Mouse (Mus musculus): Measurements from ENCODE around the gene Rnf103. TPM values are rescaled to one million over a fixed set of nuclear protein-coding genes. Genes with fewer than 3 reads are reported as not detected.

The Rnf103 gene
- polyA plus RNA-seq, 1 experiment = 9.5 TPM

DNA sequence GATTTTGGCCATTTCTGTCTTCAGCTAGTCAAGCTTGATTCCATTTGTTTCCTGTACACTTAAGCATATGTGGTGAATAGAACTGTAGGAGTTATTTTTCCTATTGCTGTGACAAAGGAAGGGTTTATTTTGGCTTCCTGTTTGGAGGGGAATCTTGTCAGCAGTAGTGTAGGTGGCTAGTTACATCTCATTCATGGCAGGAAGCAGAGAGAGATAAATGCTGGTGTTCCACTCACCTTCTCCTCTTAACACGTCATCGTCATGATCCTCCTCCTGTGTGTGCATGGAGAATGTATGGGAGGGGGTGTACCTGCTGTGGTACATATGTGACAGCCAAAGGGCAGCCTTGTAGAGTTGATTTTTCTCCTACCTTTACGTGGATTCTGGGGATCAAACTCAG is 6.9 kb downstream of the Rnf103 start:
- no peaks in the 10 kb centered on the region for H3K36me3 ChIP-seq (ENCODE audit: control insufficient read depth, insufficient read depth, low read length, poor library complexity, severe bottlenecking)
- H3K4me1 ChIP-seq (ENCODE audit: control insufficient read depth, insufficient read depth, low read length) = no peaks in the 10 kb centered on the region
- H3K4me3 ChIP-seq (ENCODE audit: low read depth, low read length) = no peak overlapping the region
- no peaks in the 10 kb centered on the region for H3K27me3 ChIP-seq (ENCODE audit: control insufficient read depth, insufficient read depth, low read length, poor library complexity, severe bottlenecking)
- no peak overlapping the region for H3K9ac ChIP-seq (ENCODE audit: low read depth, poor library complexity, severe bottlenecking)
- no peak overlapping the region for H3K27ac ChIP-seq (ENCODE audit: insufficient read depth, low read length)
- no peak for TF ChIP-seq POLR2A (IDR thresholded peaks at IDR 0.05; ENCODE audit: insufficient read depth, low read length)
- no peak for TF ChIP-seq EP300 (IDR thresholded peaks at IDR 0.05; ENCODE audit: insufficient read depth, low read depth, low read length)
- no peaks in the 10 kb centered on the region for H3K9me3 ChIP-seq (replicated peaks; ENCODE audit: control insufficient read depth, insufficient read depth, low read length, poor library complexity, severe bottlenecking)

DNA sequence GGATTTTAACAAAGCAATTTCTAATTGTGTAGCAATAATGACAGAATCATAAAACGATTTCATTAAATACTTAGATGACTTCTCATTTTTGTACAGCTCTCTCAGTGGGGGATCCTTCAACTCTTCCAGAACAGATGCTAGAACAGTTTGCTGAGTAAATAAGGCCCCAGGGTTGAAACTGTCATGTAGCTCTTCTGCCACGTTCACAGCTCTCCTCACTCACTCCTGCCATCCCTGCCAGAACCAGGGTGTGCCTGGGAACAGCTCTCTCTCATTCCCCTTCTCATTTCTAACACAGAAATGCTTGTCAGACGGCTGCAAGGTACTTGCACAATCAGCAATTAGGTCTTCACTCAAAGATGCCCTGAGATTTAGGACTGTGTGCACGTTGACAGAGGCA is 9.3 kb downstream of the Rnf103 start:
- Histone ChIP-seq H3K4me3 (ENCODE audit: low read depth, low read length) (no peak overlapping the region), H3K27me3 (ENCODE audit: control insufficient read depth, insufficient read depth, low read length, poor library complexity, severe bottlenecking) (no peaks in the 10 kb centered on the region), H3K36me3 (ENCODE audit: control insufficient read depth, insufficient read depth, low read length, poor library complexity, severe bottlenecking) (no peaks in the 10 kb centered on the region), H3K9me3 (replicated peaks; ENCODE audit: control insufficient read depth, insufficient read depth, low read length, poor library complexity, severe bottlenecking) (no peaks in the 10 kb centered on the region), H3K4me1 (ENCODE audit: control insufficient read depth, insufficient read depth, low read length) (no peaks in the 10 kb centered on the region), H3K27ac (ENCODE audit: insufficient read depth, low read length) (no peak overlapping the region), H3K9ac (ENCODE audit: low read depth, poor library complexity, severe bottlenecking) (no peak overlapping the region)
- TF ChIP-seq EP300 (IDR thresholded peaks at IDR 0.05; ENCODE audit: insufficient read depth, low read depth, low read length) = no peak
- TF ChIP-seq POLR2A (IDR thresholded peaks at IDR 0.05; ENCODE audit: insufficient read depth, low read length) = no peak
- TF ChIP-seq CTCF (IDR thresholded peaks at IDR 0.05; ENCODE audit: low read depth, low read length) = no peak

DNA sequence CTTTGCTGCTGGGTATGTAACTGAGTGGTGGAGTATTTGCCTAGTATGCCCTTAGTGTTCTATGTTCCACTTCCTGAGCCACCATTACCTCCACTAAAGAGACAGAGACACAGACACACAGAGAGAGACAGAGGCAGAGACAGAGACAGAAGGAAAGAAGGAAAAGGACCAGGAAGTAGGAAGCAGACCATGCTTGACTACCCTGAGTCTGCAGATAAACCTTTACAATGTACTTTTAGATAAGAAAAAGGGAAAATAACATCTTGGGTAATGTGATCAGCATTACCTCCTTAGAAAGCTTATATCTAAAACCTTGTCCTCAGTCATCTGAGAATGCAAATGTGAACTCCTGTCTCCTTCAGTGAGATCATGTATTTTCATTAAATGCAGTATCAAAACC is 10.0 kb downstream of the Rnf103 start:
- H3K27ac ChIP-seq (ENCODE audit: insufficient read depth, low read length) = no peak overlapping the region
- H3K9me3 ChIP-seq (replicated peaks; ENCODE audit: control insufficient read depth, insufficient read depth, low read length, poor library complexity, severe bottlenecking) = no peaks in the 10 kb centered on the region
- no peaks in the 10 kb centered on the region for H3K4me1 ChIP-seq (ENCODE audit: control insufficient read depth, insufficient read depth, low read length)
- no peaks in the 10 kb centered on the region for H3K36me3 ChIP-seq (ENCODE audit: control insufficient read depth, insufficient read depth, low read length, poor library complexity, severe bottlenecking)
- no peak overlapping the region for H3K9ac ChIP-seq (ENCODE audit: low read depth, poor library complexity, severe bottlenecking)
- TF ChIP-seq CTCF (IDR thresholded peaks at IDR 0.05; ENCODE audit: low read depth, low read length) (no peak), EP300 (IDR thresholded peaks at IDR 0.05; ENCODE audit: insufficient read depth, low read depth, low read length) (no peak), POLR2A (IDR thresholded peaks at IDR 0.05; ENCODE audit: insufficient read depth, low read length) (no peak)
- H3K27me3 ChIP-seq (ENCODE audit: control insufficient read depth, insufficient read depth, low read length, poor library complexity, severe bottlenecking) = no peaks in the 10 kb centered on the region
- no peak overlapping the region for H3K4me3 ChIP-seq (ENCODE audit: low read depth, low read length)

GRCm38 (mm10) chr6:71504091-71504490 is 10.4 kb downstream of the Rnf103 start:
- Histone ChIP-seq H3K9me3 (replicated peaks; ENCODE audit: control insufficient read depth, insufficient read depth, low read length, poor library complexity, severe bottlenecking) (no peaks in the 10 kb centered on the region), H3K27ac (ENCODE audit: insufficient read depth, low read length) (no peak overlapping the region), H3K4me3 (ENCODE audit: low read depth, low read length) (no peak overlapping the region), H3K27me3 (ENCODE audit: control insufficient read depth, insufficient read depth, low read length, poor library complexity, severe bottlenecking) (no peaks in the 10 kb centered on the region), H3K9ac (ENCODE audit: low read depth, poor library complexity, severe bottlenecking) (no peak overlapping the region), H3K4me1 (ENCODE audit: control insufficient read depth, insufficient read depth, low read length) (no peaks in the 10 kb centered on the region), H3K36me3 (ENCODE audit: control insufficient read depth, insufficient read depth, low read length, poor library complexity, severe bottlenecking) (no peaks in the 10 kb centered on the region)
- TF ChIP-seq EP300 (IDR thresholded peaks at IDR 0.05; ENCODE audit: insufficient read depth, low read depth, low read length) = no peak

GRCm38 (mm10) chr6:71505671-71506070 is 12.0 kb downstream of the Rnf103 start:
- TF ChIP-seq POLR2A (IDR thresholded peaks at IDR 0.05; ENCODE audit: insufficient read depth, low read length) (no peak), EP300 (IDR thresholded peaks at IDR 0.05; ENCODE audit: insufficient read depth, low read depth, low read length) (no peak), CTCF (IDR thresholded peaks at IDR 0.05; ENCODE audit: low read depth, low read length) (no peak)
- Histone ChIP-seq H3K9me3 (replicated peaks; ENCODE audit: control insufficient read depth, insufficient read depth, low read length, poor library complexity, severe bottlenecking) (no peaks in the 10 kb centered on the region), H3K9ac (ENCODE audit: low read depth, poor library complexity, severe bottlenecking) (no peak overlapping the region), H3K4me1 (ENCODE audit: control insufficient read depth, insufficient read depth, low read length) (no peaks in the 10 kb centered on the region), H3K4me3 (ENCODE audit: low read depth, low read length) (no peak overlapping the region), H3K36me3 (ENCODE audit: control insufficient read depth, insufficient read depth, low read length, poor library complexity, severe bottlenecking) (no peaks in the 10 kb centered on the region), H3K27ac (ENCODE audit: insufficient read depth, low read length) (no peak overlapping the region), H3K27me3 (ENCODE audit: control insufficient read depth, insufficient read depth, low read length, poor library complexity, severe bottlenecking) (no peaks in the 10 kb centered on the region)

DNA sequence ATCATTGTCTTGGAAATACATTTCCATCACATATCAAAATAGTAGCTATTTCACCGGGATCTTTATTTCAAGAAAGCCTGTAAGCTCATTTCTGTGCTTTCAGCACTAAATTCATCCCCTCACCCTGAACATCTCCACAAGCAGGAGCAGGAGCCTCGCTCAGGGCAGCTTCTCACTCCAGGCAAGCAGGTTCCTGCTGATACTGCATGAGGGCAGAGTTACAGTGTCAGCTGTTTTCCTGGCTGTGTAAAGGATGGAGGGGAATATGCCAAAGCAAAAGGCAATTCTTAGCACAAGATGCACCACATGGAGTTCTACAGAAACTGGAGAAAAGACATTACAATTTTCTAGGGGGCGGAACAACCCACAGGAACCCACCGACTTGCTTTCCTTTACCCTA is 25.8 kb downstream of the Rnf103 start:
- Histone ChIP-seq H3K27me3 (ENCODE audit: control insufficient read depth, insufficient read depth, low read length, poor library complexity, severe bottlenecking) (no peaks in the 10 kb centered on the region), H3K4me1 (ENCODE audit: control insufficient read depth, insufficient read depth, low read length) (no peaks in the 10 kb centered on the region), H3K4me3 (ENCODE audit: low read depth, low read length) (no peak overlapping the region), H3K27ac (ENCODE audit: insufficient read depth, low read length) (no peak overlapping the region), H3K9me3 (replicated peaks; ENCODE audit: control insufficient read depth, insufficient read depth, low read length, poor library complexity, severe bottlenecking) (no peaks in the 10 kb centered on the region), H3K36me3 (ENCODE audit: control insufficient read depth, insufficient read depth, low read length, poor library complexity, severe bottlenecking) (no peaks in the 10 kb centered on the region), H3K9ac (ENCODE audit: low read depth, poor library complexity, severe bottlenecking) (no peak overlapping the region)
- no peak for TF ChIP-seq POLR2A (IDR thresholded peaks at IDR 0.05; ENCODE audit: insufficient read depth, low read length)
- TF ChIP-seq EP300 (IDR thresholded peaks at IDR 0.05; ENCODE audit: insufficient read depth, low read depth, low read length) = no peak
- no peak for TF ChIP-seq CTCF (IDR thresholded peaks at IDR 0.05; ENCODE audit: low read depth, low read length)
